Mouse (Mus musculus) MEL (cell line): ENCODE results near the gene Dgkz. TPM values are rescaled to one million over a fixed set of nuclear protein-coding genes. Genes with fewer than 3 reads are reported as not detected.

Source experiments
- DNase-seq: peaks from one replicate; pipeline ENCODE4 v3.0.0; 2011; ENCODE audit warnings: low read depth, low spot score
- H3K27ac ChIP-seq: 2 replicates; pipeline ENCODE4 v1.5.1; 2012; ENCODE audit warnings: low read depth, mild to moderate bottlenecking, control low read depth, low read length, moderate library complexity; ENCODE audit not compliant: control insufficient read depth
- H3K27me3 ChIP-seq, 2 experiments: fragments of 150-350 bp in 1 of 2; sonication (generic) in 1 of 2; 2 replicates each; pipeline ENCODE4 v1.6.1; 2012; ENCODE audit warnings: low read length in 2 of 2, mild to moderate bottlenecking in 2 of 2, improper control_type of control experiment in 1 of 2, moderate library complexity in 1 of 2; ENCODE audit not compliant: insufficient read depth in 2 of 2, control insufficient read depth in 1 of 2
- H3K36me3 ChIP-seq, 2 experiments: 2 replicates each; pipeline ENCODE4 v1.6.1; 2012 to 2014; ENCODE audit warnings: low read length in 2 of 2, improper control_type of control experiment in 1 of 2, inconsistent platforms in 1 of 2, mild to moderate bottlenecking in 1 of 2; ENCODE audit not compliant: insufficient read depth in 2 of 2, control insufficient read depth in 1 of 2
- H3K4me1 ChIP-seq, 2 experiments: fragments of 150-350 bp in 1 of 2; sonication (generic) in 1 of 2; 2 replicates each; pipeline ENCODE4 v1.6.1; 2012; ENCODE audit warnings: low read length in 2 of 2, improper control_type of control experiment in 1 of 2, mild to moderate bottlenecking in 1 of 2; ENCODE audit not compliant: insufficient read depth in 2 of 2, control insufficient read depth in 1 of 2
- H3K4me3 ChIP-seq, 2 experiments: fragments of 150-350 bp in 1 of 2; sonication (generic) in 1 of 2; 2 replicates each; pipeline ENCODE4 v1.5.1; 2012; ENCODE audit warnings: low read depth in 2 of 2, low read length in 2 of 2, mild to moderate bottlenecking in 2 of 2, moderate library complexity in 2 of 2, control low read depth in 1 of 2, improper control_type of control experiment in 1 of 2; ENCODE audit not compliant: control insufficient read depth in 1 of 2, insufficient read depth in 1 of 2
- H3K79me2 ChIP-seq: 2 replicates; pipeline ENCODE4 v1.6.1; 2012; ENCODE audit warnings: mild to moderate bottlenecking, low read length, moderate library complexity; ENCODE audit not compliant: control insufficient read depth, poor library complexity, insufficient read depth
- H3K9ac ChIP-seq: 2 replicates; pipeline ENCODE4 v1.6.1; 2012; ENCODE audit warnings: low read depth, mild to moderate bottlenecking, control low read depth, low read length, moderate library complexity; ENCODE audit not compliant: control insufficient read depth, poor library complexity, severe bottlenecking
- H3K9me3 ChIP-seq: fragments of 150-350 bp; sonication (generic); replicated peaks from 2 replicates; pipeline ENCODE4 v1.6.1; 2012; ENCODE audit warnings: mild to moderate bottlenecking, low read length, improper control_type of control experiment, moderate library complexity; ENCODE audit not compliant: insufficient read depth
- BHLHE40 ChIP-seq: IDR thresholded peaks from 2 replicates; pipeline ENCODE4 v1.6.1; 2012; ENCODE audit warnings: low read depth, mild to moderate bottlenecking, inconsistent platforms, low read length, improper control_type of control experiment, borderline replicate concordance
- CHD1 ChIP-seq: IDR thresholded peaks from 2 replicates; pipeline ENCODE4 v1.6.1; 2012; ENCODE audit warnings: low read depth, mild to moderate bottlenecking, inconsistent platforms, low read length, improper control_type of control experiment
- CTCF ChIP-seq, 3 experiments: IDR thresholded peaks in 2 of 3; conservative IDR thresholded peaks in 1 of 3; 2 replicates each; pipeline ENCODE4 v1.5.1; 2011 to 2012; ENCODE audit warnings: low read length in 3 of 3, low read depth in 2 of 3, mild to moderate bottlenecking in 2 of 3, improper control_type of control experiment in 1 of 3, inconsistent platforms in 1 of 3, mixed read lengths in 1 of 3, moderate library complexity in 1 of 3; ENCODE audit not compliant: control insufficient read depth in 1 of 3, insufficient read depth in 1 of 3, poor library complexity in 1 of 3, severe bottlenecking in 1 of 3
- E2F4 ChIP-seq: IDR thresholded peaks from 2 replicates; pipeline ENCODE4 v1.6.1; 2011; ENCODE audit warnings: low read depth, low read length, improper control_type of control experiment, borderline replicate concordance
- ELF1 ChIP-seq: IDR thresholded peaks from 2 replicates; pipeline ENCODE4 v1.6.1; 2014; ENCODE audit warnings: low read depth, mild to moderate bottlenecking, inconsistent platforms, low read length, improper control_type of control experiment, moderate library complexity
- ETS1 ChIP-seq: IDR thresholded peaks from 2 replicates; pipeline ENCODE4 v1.6.1; 2012; ENCODE audit warnings: low read depth, mild to moderate bottlenecking, inconsistent platforms, low read length, improper control_type of control experiment, moderate library complexity
- GABPA ChIP-seq: IDR thresholded peaks from 2 replicates; pipeline ENCODE4 v1.6.1; 2012; ENCODE audit warnings: low read depth, mild to moderate bottlenecking, inconsistent platforms, low read length, improper control_type of control experiment, moderate library complexity
- JUND ChIP-seq: IDR thresholded peaks from 2 replicates; pipeline ENCODE4 v1.6.1; 2011; ENCODE audit warnings: low read depth, mild to moderate bottlenecking, improper control_type of control experiment, low read length
- KAT2A ChIP-seq: conservative IDR thresholded peaks from 2 replicates; pipeline ENCODE4 v1.6.1; 2012; ENCODE audit warnings: low read depth, low read length, improper control_type of control experiment, inconsistent platforms
- MAFK ChIP-seq: IDR thresholded peaks from 2 replicates; pipeline ENCODE4 v1.6.1; 2011; ENCODE audit warnings: low read depth, mild to moderate bottlenecking, low read length, improper control_type of control experiment, borderline replicate concordance
- MXI1 ChIP-seq: IDR thresholded peaks from 2 replicates; pipeline ENCODE4 v1.6.1; 2011; ENCODE audit warnings: mild to moderate bottlenecking, low read depth, low read length, improper control_type of control experiment
- MYB ChIP-seq: IDR thresholded peaks from 2 replicates; pipeline ENCODE4 v1.6.1; 2011; ENCODE audit warnings: mild to moderate bottlenecking, low read depth, low read length, improper control_type of control experiment
- NELFE ChIP-seq: IDR thresholded peaks from 2 replicates; pipeline ENCODE4 v1.6.1; 2011; ENCODE audit warnings: low read depth, low read length, improper control_type of control experiment
- POLR2AphosphoS5 ChIP-seq: IDR thresholded peaks from 2 replicates; pipeline ENCODE4 v1.6.1; 2012; ENCODE audit warnings: low read depth, borderline replicate concordance, mild to moderate bottlenecking, inconsistent platforms, low read length, moderate library complexity, mixed read lengths
- SIN3A ChIP-seq: IDR thresholded peaks from 2 replicates; pipeline ENCODE4 v1.6.1; 2012; ENCODE audit warnings: low read length, improper control_type of control experiment, inconsistent platforms
- TBP ChIP-seq: IDR thresholded peaks from 2 replicates; pipeline ENCODE4 v1.8.0; 2011; ENCODE audit warnings: low read depth, low read length, improper control_type of control experiment
- TCF12 ChIP-seq: IDR thresholded peaks from 2 replicates; pipeline ENCODE4 v1.6.1; 2014; ENCODE audit warnings: low read depth, mild to moderate bottlenecking, inconsistent platforms, low read length, improper control_type of control experiment, moderate library complexity
- UBTF ChIP-seq: IDR thresholded peaks from 2 replicates; pipeline ENCODE4 v1.6.1; 2012; ENCODE audit warnings: low read depth, mild to moderate bottlenecking, inconsistent platforms, low read length, improper control_type of control experiment, moderate library complexity, borderline replicate concordance; ENCODE audit not compliant: insufficient read depth
- USF1 ChIP-seq: IDR thresholded peaks from 2 replicates; pipeline ENCODE4 v1.6.1; 2014; ENCODE audit warnings: low read depth, mild to moderate bottlenecking, inconsistent platforms, low read length, improper control_type of control experiment, moderate library complexity
- ZMIZ1 ChIP-seq: IDR thresholded peaks from 2 replicates; pipeline ENCODE4 v1.6.1; 2012; ENCODE audit warnings: low read depth, mild to moderate bottlenecking, inconsistent platforms, low read length, improper control_type of control experiment, moderate library complexity
- polyA plus RNA-seq, 2 experiments: library from polyadenylated mRNA; stranded (reverse) in 1 of 2; unstranded in 1 of 2; fragments of >175 nt in 1 of 2; fragments of >200 nt in 1 of 2; gene quantifications; 2 replicates each; pipeline versions ENCODE4 v1.2.1 to v1.2.4; 2012; ENCODE audit warnings: low replicate concordance in 2 of 2, low read depth in 1 of 2; ENCODE audit not compliant: insufficient read length in 2 of 2, insufficient read depth in 1 of 2, missing spikeins in 1 of 2
- total RNA-seq: library from RNA; depleted of rRNA; stranded (reverse); fragments of 300-350 nt; gene quantifications from 2 replicates; pipeline ENCODE4 v1.2.3, GENCODE M21; 2012

The Dgkz gene
- total and polyA plus RNA-seq, 3 experiments: 65.6 to 165 TPM; not detected in 1

GRCm38 (mm10) chr2:92024274-92024672 is 48.6 kb upstream of the Dgkz start, which contains the start of gene Creb3l1:
Gene Creb3l1, minus strand, starts transcription at chr2:92024502.
- H3K4me3 ChIP-seq: peak within 1 kb of the TSS; percentile 55 to 58; a peak in 3 of 4 replicates
- H3K4me1 ChIP-seq: peaks cover 0 to 33% of the 10 kb centered on the region in 2 experiments; a peak in 2 of 4 replicates
- no peak within 1 kb of the TSS for H3K27ac ChIP-seq
- TF ChIP-seq NELFE: no peak
- TF ChIP-seq SIN3A: peak; percentile 18; the same call in 1 of the 2 replicates
- peak within 1 kb of the TSS; percentile 42 for H3K9ac ChIP-seq
- DNase-seq: peak; percentile 52
- no peaks in the 10 kb centered on the region for H3K9me3 ChIP-seq
- H3K79me2 ChIP-seq: no peaks in the 10 kb centered on the region
- peaks cover 0 to 14% of the 10 kb centered on the region in 2 experiments; a peak in 2 of 4 replicates for H3K36me3 ChIP-seq
- no peaks in the 10 kb centered on the region for H3K27me3 ChIP-seq

DNA sequence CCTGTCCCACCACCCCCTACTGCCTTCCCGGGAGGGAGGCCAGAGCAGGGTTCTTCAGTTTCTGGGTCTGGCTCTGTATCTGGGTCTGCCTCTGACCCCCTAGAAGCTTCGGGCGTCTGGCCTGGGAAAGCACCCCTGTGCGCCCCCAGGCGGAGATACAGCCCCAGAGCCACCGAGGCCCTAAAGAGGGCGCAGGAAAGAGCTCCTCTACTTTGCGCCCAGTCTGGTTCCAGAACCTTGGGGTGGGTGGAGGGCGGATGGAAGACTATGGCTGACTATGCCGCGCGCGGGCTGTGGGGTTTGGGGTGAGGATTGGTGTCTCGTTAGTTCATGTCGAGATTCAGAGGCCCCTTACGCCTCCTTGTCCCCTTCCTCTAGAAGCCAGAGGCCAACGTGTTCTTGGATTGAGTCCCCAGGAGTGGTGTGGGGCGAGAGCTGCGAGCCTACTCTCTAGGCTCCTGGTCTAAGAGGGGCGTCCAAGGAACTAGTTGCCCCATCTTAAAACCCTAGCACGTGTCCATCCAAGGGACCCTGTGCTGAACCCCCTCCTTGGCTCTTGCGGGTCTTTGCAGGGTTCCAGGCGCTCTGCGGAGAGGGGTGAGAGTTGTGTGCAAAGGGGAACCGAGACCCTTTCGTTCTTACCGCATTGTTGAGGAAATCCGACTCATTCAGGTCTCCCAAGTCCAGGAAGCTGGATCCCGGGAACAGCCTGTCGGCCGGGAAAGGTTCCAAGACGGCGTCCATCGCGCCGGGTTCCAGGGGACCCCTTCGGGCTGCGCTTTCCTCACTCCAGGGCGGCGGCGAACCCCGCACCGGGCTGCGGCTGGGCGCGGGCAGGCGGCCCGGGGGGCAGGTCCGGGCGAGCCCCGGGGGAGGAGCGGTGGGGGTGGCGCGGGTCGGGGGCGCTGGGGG is 48.0 kb upstream of the Dgkz start:
- DNase-seq: peak; percentile 40
- H3K9ac ChIP-seq: peak overlapping the region; percentile 38
- no peaks in the 10 kb centered on the region for H3K9me3 ChIP-seq
- TF ChIP-seq GABPA (no peak), CTCF (IDR thresholded peaks at IDR 0.05 in 2 of 3, conservative IDR thresholded peaks at IDR 0.05 in 1 of 3; ENCODE audit: control insufficient read depth in 1 of 3, insufficient read depth in 1 of 3, low read depth in 2 of 3, low read length in 3 of 3, poor library complexity in 1 of 3, severe bottlenecking in 1 of 3) (peak in 2 of 3 experiments; percentile 47 to 57; a peak in 4 of 6 replicates)
- TF ChIP-seq, all 39 proteins: peak for 1
- no peak overlapping the region for H3K27ac ChIP-seq
- peaks cover 0 to 27% of the 10 kb centered on the region in 2 experiments; a peak in 2 of 4 replicates for H3K4me1 ChIP-seq
- H3K36me3 ChIP-seq: peaks cover 0 to 12% of the 10 kb centered on the region in 2 experiments; a peak in 2 of 4 replicates
- no peaks in the 10 kb centered on the region for H3K79me2 ChIP-seq
- no peaks in the 10 kb centered on the region for H3K27me3 ChIP-seq
- peak overlapping the region; percentile 47 to 58; a peak in 3 of 4 replicates for H3K4me3 ChIP-seq

DNA sequence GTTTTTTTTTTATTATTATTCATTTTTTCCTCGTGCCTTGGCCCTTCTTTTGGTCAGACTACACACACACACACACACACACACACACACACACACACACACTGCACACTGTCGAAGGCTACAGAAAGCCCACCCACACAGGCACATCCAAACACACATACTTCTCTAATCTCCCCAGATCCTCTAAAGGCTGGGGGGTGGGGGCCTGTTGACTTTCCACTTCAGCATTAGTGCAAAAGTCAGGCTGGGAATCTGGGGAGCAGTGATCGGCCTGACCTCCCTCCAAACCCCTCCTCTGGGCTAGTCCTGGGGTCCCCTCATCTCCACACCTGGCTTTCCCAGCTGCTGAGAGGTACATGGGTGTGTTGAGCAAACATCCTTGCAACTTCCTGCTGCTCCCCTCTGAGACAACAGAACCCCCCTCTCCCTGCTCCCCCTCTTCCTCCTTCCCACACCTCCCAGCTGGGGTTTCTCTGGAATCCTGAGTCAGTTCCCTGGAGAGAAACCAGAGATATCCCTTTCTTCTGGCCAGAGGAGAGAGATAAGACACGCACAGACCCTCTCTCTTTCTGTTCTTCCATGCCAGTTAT is 45.1 kb upstream of the Dgkz start:
- Histone ChIP-seq H3K27me3 (no peaks in the 10 kb centered on the region), H3K79me2 (no peaks in the 10 kb centered on the region), H3K27ac (no peak overlapping the region), H3K9ac (no peak overlapping the region), H3K4me1 (peaks cover 0 to 5% of the 10 kb centered on the region in 2 experiments; a peak in 1 of 4 replicates), H3K36me3 (no peaks in the 10 kb centered on the region), H3K4me3 (no peak overlapping the region), H3K9me3 (no peaks in the 10 kb centered on the region)
- TF ChIP-seq JUND: no peak
- TF ChIP-seq POLR2AphosphoS5: no peak
- no peak for TF ChIP-seq ZMIZ1
- TF ChIP-seq GABPA: no peak
- TF ChIP-seq ELF1: no peak
- no peak for TF ChIP-seq USF1
- no peak for TF ChIP-seq CHD1
- no peak for TF ChIP-seq MAFK
- no peak for TF ChIP-seq E2F4
- no peak for TF ChIP-seq MYB
- TF ChIP-seq TBP: no peak
- TF ChIP-seq BHLHE40: no peak
- TF ChIP-seq MXI1: no peak
- no peak for TF ChIP-seq ETS1
- TF ChIP-seq UBTF: no peak
- TF ChIP-seq TCF12: no peak
- no peak for TF ChIP-seq KAT2A
- no peak for DNase-seq
